Mouse (Mus musculus) neural tube, embryonic 14.5 days (tissue): Measurements from ENCODE around the gene Fam78b. TPM values are rescaled to one million over a fixed set of nuclear protein-coding genes. Genes with fewer than 3 reads are reported as not detected.

Experiments
- ATAC-seq: fragments of 200-750 bp; cut with Nextera tagmentation; 2 replicates; pipeline ENCODE4 v1.8.0; 2017; ENCODE audit warnings: low read depth, mild to moderate bottlenecking, moderate TSS enrichment, moderate library complexity
- H3K27ac ChIP-seq: fragments of 300-500 bp; sonication (generic); 2 replicates; pipeline ENCODE4 v1.5.1; 2014; ENCODE audit warnings: low read depth, mild to moderate bottlenecking, control low read depth, low read length, moderate library complexity, mixed read lengths
- H3K27me3 ChIP-seq: fragments of 300-500 bp; sonication (generic); 2 replicates; pipeline ENCODE4 v1.6.1; 2014; ENCODE audit warnings: low read length; ENCODE audit not compliant: control insufficient read depth, insufficient read depth
- H3K36me3 ChIP-seq: fragments of 300-500 bp; sonication (generic); 2 replicates; pipeline ENCODE4 v1.6.1; 2014; ENCODE audit warnings: low read length, mixed read lengths; ENCODE audit not compliant: control insufficient read depth, insufficient read depth
- H3K4me1 ChIP-seq: fragments of 300-500 bp; sonication (generic); 2 replicates; pipeline ENCODE4 v1.6.1; 2014; ENCODE audit warnings: low read length; ENCODE audit not compliant: control insufficient read depth, insufficient read depth
- H3K4me2 ChIP-seq: fragments of 300-500 bp; sonication (generic); 2 replicates; pipeline ENCODE4 v1.6.1; 2014; ENCODE audit warnings: mild to moderate bottlenecking, low read depth, low read length, control low read depth
- H3K4me3 ChIP-seq: fragments of 300-500 bp; sonication (generic); 2 replicates; pipeline ENCODE4 v1.5.1; 2014; ENCODE audit warnings: low read depth, low read length, control low read depth, mixed read lengths
- H3K9ac ChIP-seq: fragments of 300-500 bp; sonication (generic); replicated peaks from 2 replicates; pipeline ENCODE4 v1.6.1; 2014; ENCODE audit warnings: low read depth, mild to moderate bottlenecking, control low read depth, low read length, mixed read lengths
- H3K9me3 ChIP-seq: fragments of 300-500 bp; sonication (generic); 2 replicates; pipeline ENCODE4 v1.6.1; 2016; ENCODE audit warnings: low read length; ENCODE audit not compliant: control insufficient read depth
- WGBS: fragments of 180-500 bp; shearing (Covaris S2); extraction: QIAGEN DNeasy Blood & Tissue Kit; methylation state at CpG from one replicate; pipeline ENCODE4 v1.1.7; 2014; 5-methylcytosine and 5-hydroxymethylcytosine counted together
- polyA plus RNA-seq: library from polyadenylated mRNA; unstranded; fragments of >200 nt; fragmentation: Nextera tagmentation; extraction: Ambion mirVana; gene quantifications from 2 replicates; pipeline ENCODE4 v1.2.1, GENCODE M21; 2014

Gene Fam78b
- polyA plus RNA-seq, 1 experiment from 2014 or later: 12.9 TPM

GRCm38 (mm10) chr1:167094589-167095148 lies 93.5 kb downstream of the Fam78b start:
- no peak overlapping the region for H3K27ac ChIP-seq
- no peak overlapping the region for H3K9ac ChIP-seq
- WGBS: 62% methylated on average over 10 of the region's 10 CpGs
- no peaks in the 10 kb centered on the region for H3K27me3 ChIP-seq
- H3K4me2 ChIP-seq: no peak overlapping the region
- no peak overlapping the region for H3K4me3 ChIP-seq
- H3K36me3 ChIP-seq: no peaks in the 10 kb centered on the region
- ATAC-seq: peak; percentile 68
- H3K4me1 ChIP-seq: no peaks in the 10 kb centered on the region
- no peaks in the 10 kb centered on the region for H3K9me3 ChIP-seq

- Histone ChIP-seq H3K27ac (no peak overlapping the region), H3K4me3 (no peak overlapping the region), H3K4me2 (no peak overlapping the region), H3K27me3 (no peaks in the 10 kb centered on the region), H3K9ac (no peak overlapping the region), H3K4me1 (no peaks in the 10 kb centered on the region), H3K9me3 (no peaks in the 10 kb centered on the region), H3K36me3 (no peaks in the 10 kb centered on the region)
- 86% methylated on average over 7 of the region's 7 CpGs for WGBS
- ATAC-seq: no peak
Measured at GRCm38 (mm10) chr1:167098741-167099140, 97.5 kb downstream of the Fam78b start.

- Histone ChIP-seq H3K36me3 (no peaks in the 10 kb centered on the region), H3K9ac (no peak overlapping the region), H3K27me3 (no peaks in the 10 kb centered on the region), H3K4me2 (no peak overlapping the region), H3K27ac (no peak overlapping the region), H3K4me1 (0 out of 2 replicates have a peak, but pooled peaks cover 3% of the 10 kb centered on the region), H3K4me3 (no peak overlapping the region), H3K9me3 (no peaks in the 10 kb centered on the region)
- ATAC-seq: no peak
- 79% methylated on average over 8 of the region's 8 CpGs for WGBS
Measured at GRCm38 (mm10) chr1:167102046-167102445, 100.8 kb downstream of the Fam78b start.

- WGBS: 78% methylated on average over 9 of the region's 9 CpGs
- ATAC-seq: no peak
- no peaks in the 10 kb centered on the region for H3K27me3 ChIP-seq
- H3K4me2 ChIP-seq: no peak overlapping the region
- H3K36me3 ChIP-seq: no peaks in the 10 kb centered on the region
- no peaks in the 10 kb centered on the region for H3K9me3 ChIP-seq
- 0 out of 2 replicates have a peak, but pooled peaks cover 3% of the 10 kb centered on the region for H3K4me1 ChIP-seq
- H3K9ac ChIP-seq: no peak overlapping the region
- no peak overlapping the region for H3K27ac ChIP-seq
- H3K4me3 ChIP-seq: no peak overlapping the region
Measured at GRCm38 (mm10) chr1:167102566-167102965, 101.3 kb downstream of the Fam78b start.

GRCm38 (mm10) chr1:167104956-167105626 lies 103.9 kb downstream of the Fam78b start:
- whole genome bisulfite sequencing: 37% methylated on average over 5 of the region's 5 CpGs
- no peak overlapping the region for H3K4me2 ChIP-seq
- ATAC-seq: no peak
- H3K9me3 ChIP-seq: no peaks in the 10 kb centered on the region
- no peak overlapping the region for H3K9ac ChIP-seq
- 0 out of 2 replicates have a peak, but pooled peaks cover 3% of the 10 kb centered on the region for H3K4me1 ChIP-seq
- H3K27me3 ChIP-seq: no peaks in the 10 kb centered on the region
- H3K27ac ChIP-seq: no peak overlapping the region
- H3K4me3 ChIP-seq: no peak overlapping the region
- no peaks in the 10 kb centered on the region for H3K36me3 ChIP-seq

GRCm38 (mm10) chr1:167105916-167106315 lies 104.7 kb downstream of the Fam78b start:
- 97% methylated on average over 4 of the region's 4 CpGs for WGBS

GRCm38 (mm10) chr1:167108973-167109509 lies 107.8 kb downstream of the Fam78b start:
- Histone ChIP-seq H3K36me3 (no peaks in the 10 kb centered on the region), H3K27me3 (no peaks in the 10 kb centered on the region), H3K9me3 (no peaks in the 10 kb centered on the region), H3K27ac (no peak overlapping the region), H3K4me3 (no peak overlapping the region), H3K9ac (no peak overlapping the region), H3K4me1 (0 out of 2 replicates have a peak, but pooled peaks cover 3% of the 10 kb centered on the region), H3K4me2 (no peak overlapping the region)
- WGBS: 66% methylated on average over 8 of the region's 8 CpGs
- ATAC-seq: no peak

More at GRCm38 (mm10) chr1:167105916-167106315, 104.7 kb downstream of the Fam78b start:
- no peaks in the 10 kb centered on the region for H3K9me3 ChIP-seq
- H3K4me1 ChIP-seq: 0 out of 2 replicates have a peak, but pooled peaks cover 3% of the 10 kb centered on the region
- no peak for ATAC-seq
- H3K27me3 ChIP-seq: no peaks in the 10 kb centered on the region
- no peaks in the 10 kb centered on the region for H3K36me3 ChIP-seq
- no peak overlapping the region for H3K4me2 ChIP-seq
- no peak overlapping the region for H3K9ac ChIP-seq
- H3K4me3 ChIP-seq: no peak overlapping the region
- H3K27ac ChIP-seq: no peak overlapping the region

- H3K27ac ChIP-seq: no peak overlapping the region
- no peaks in the 10 kb centered on the region for H3K27me3 ChIP-seq
- no peaks in the 10 kb centered on the region for H3K36me3 ChIP-seq
- no peaks in the 10 kb centered on the region for H3K9me3 ChIP-seq
- no peak overlapping the region for H3K9ac ChIP-seq
- H3K4me2 ChIP-seq: no peak overlapping the region
- ATAC-seq: no peak
- 63% methylated on average over 4 of the region's 4 CpGs for WGBS
- H3K4me1 ChIP-seq: peaks cover 5% of the 10 kb centered on the region; the same call in 1 of the 2 replicates
- H3K4me3 ChIP-seq: no peak overlapping the region
Measured at GRCm38 (mm10) chr1:167114363-167115050, 113.3 kb downstream of the Fam78b start.

GRCm38 (mm10) chr1:167115121-167115520 lies 113.9 kb downstream of the Fam78b start:
- Histone ChIP-seq H3K27ac (no peak overlapping the region), H3K4me3 (no peak overlapping the region), H3K9me3 (no peaks in the 10 kb centered on the region), H3K4me1 (peaks cover 5% of the 10 kb centered on the region; the same call in 1 of the 2 replicates), H3K9ac (no peak overlapping the region), H3K36me3 (no peaks in the 10 kb centered on the region), H3K27me3 (no peaks in the 10 kb centered on the region), H3K4me2 (no peak overlapping the region)
- ATAC-seq: no peak
- WGBS: 29% methylated on average over 4 of the region's 4 CpGs
